Mouse (Mus musculus) adrenal gland, adult 18-20 months (tissue): ENCODE results near the gene Wnt11. TPM values are rescaled to one million over a fixed set of nuclear protein-coding genes. Genes with fewer than 3 reads are reported as not detected.
A peak's percentile ranks its signal among the peaks of the same experiment; 100 is the strongest.

Experiments used
- DNase-seq, 2 experiments: peaks; one replicate each; pipeline ENCODE4 v3.0.0; 2021 to 2022; ENCODE audit warnings: low spot score in 2 of 2
- long read RNA-seq, 2 experiments: library from polyadenylated mRNA; stranded (forward); transcript quantifications; one replicate each; pipeline ENCODE4 v2.0.0; 2021
- total RNA-seq, 2 experiments: library from RNA; stranded (reverse); gene quantifications; 1 replicate in 1 of 2; 2 replicates in 1 of 2; pipeline ENCODE4 v1.2.3; 2021

The Wnt11 gene
- 1 to 10 TPM in 1 of 2 experiments, under 1 TPM in 1; 0.86 to 3.8 TPM for total RNA-seq
- long read RNA-seq, experiment 1, partial matches to known transcripts = 0 of 4 reads
- long read RNA-seq, experiment 1, other reads (novel, unspliced or antisense) = 3 of 4 reads
- long read RNA-seq, experiment 2, partial matches to known transcripts = 0 of 4 reads
- long read RNA-seq, experiment 2, other reads (novel, unspliced or antisense) = 3 of 4 reads

DNA sequence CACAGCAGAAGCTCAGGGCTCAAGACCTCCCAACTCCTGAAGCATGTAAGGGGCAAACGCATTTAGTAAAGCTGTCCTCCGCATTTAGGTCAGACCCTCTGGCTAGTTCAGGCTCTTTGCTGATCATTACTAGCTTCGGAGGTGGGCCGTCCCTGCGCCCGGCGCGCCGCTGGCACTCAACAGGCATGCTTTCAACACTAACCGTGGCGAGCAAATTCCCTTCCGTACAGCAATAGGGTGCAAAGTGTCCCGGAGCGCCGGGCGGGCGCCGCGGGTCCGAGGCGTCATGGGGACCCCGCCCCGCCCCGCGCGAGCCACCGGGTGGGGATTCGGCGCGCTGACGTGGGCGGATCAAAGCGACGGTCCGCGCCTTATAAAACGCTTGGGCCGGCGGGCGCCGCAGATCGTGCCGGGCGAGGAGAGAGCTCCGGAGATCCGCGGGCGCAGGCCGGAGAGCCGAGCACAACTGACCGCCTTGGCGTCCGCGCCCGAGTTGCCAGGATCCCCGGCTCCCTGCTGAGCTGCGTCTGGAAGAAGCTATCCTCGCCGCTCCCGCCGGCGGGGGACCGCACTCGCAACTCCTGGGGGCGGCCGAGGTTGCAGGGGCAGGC is at the start of gene Wnt11:
Gene Wnt11 (plus strand): TSS at position 402 of the 611 bp plus-strand sequence.
- peak in 1 of 2 experiments; percentile 37 for DNase-seq

- no peak for DNase-seq
Observed at GRCm38 (mm10) chr7:98786792-98787612, 47.9 kb upstream of the Wnt11 start.

DNA sequence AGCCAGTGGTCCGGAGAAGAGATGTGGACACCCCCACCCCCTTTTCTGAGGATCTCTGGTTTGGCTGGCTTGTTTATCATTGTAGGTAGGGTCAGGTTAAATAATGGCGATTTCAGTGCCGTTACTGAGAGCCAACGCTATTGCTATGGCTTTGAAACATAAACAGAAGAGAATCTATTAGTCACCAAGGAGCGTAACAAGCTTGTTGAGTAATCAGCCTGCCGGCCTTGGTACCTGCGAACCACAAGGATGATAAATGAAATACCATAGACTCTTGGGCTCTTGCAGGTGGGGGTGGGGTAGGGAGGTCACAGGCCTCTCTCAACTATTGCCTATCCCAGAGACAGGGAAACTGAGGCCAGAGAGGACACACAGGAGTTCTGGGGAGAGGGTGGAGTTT is 46.2 kb upstream of the Wnt11 start:
- DNase-seq = peak in 1 of 2 experiments; percentile 15

DNA sequence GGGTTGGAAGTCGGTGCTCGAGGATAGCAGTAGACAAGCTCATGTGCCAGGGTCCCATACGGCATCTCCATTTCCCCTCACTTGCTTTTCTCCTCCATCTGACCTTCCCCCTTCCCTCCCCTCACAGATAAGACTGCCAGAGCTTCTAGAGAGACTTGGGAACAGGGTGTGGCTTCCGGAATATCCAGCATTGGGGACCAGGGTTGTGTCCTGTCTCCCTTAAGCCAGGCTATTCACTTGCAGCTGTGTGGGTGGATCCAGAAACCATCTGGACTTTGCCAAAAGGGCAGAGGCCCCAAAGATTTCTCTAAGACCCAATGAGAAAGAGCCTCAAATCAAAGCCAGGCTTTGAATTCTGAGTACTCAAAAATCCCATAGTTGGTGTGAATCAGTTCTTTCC is 45.8 kb upstream of the Wnt11 start:
- no peak for DNase-seq

GRCm38 (mm10) chr7:98791864-98792263 is 43.0 kb upstream of the Wnt11 start:
- DNase-seq = no peak

GRCm38 (mm10) chr7:98793811-98794210 is 41.1 kb upstream of the Wnt11 start:
- no peak for DNase-seq

GRCm38 (mm10) chr7:98794444-98794843 is 40.5 kb upstream of the Wnt11 start:
- no peak for DNase-seq

DNA sequence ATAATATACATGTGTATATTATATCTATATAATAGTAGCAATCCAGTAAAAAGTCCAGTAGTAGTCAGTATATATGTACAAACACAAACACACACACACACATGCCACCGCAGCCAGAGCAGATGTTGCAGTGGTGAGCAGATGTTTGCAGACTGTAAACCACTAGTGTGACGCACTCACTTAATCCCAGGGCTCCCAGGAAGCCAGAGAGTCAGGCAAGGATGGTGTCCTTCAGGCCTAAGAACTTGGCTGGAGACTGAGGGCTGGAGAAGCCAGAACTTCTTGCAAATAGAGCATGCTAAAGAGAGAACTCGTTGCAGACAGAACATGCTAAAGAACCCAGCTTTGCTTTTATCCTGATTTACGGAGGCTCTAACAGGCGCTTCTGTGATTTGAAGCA is 39.3 kb upstream of the Wnt11 start:
- no peak for DNase-seq

DNA sequence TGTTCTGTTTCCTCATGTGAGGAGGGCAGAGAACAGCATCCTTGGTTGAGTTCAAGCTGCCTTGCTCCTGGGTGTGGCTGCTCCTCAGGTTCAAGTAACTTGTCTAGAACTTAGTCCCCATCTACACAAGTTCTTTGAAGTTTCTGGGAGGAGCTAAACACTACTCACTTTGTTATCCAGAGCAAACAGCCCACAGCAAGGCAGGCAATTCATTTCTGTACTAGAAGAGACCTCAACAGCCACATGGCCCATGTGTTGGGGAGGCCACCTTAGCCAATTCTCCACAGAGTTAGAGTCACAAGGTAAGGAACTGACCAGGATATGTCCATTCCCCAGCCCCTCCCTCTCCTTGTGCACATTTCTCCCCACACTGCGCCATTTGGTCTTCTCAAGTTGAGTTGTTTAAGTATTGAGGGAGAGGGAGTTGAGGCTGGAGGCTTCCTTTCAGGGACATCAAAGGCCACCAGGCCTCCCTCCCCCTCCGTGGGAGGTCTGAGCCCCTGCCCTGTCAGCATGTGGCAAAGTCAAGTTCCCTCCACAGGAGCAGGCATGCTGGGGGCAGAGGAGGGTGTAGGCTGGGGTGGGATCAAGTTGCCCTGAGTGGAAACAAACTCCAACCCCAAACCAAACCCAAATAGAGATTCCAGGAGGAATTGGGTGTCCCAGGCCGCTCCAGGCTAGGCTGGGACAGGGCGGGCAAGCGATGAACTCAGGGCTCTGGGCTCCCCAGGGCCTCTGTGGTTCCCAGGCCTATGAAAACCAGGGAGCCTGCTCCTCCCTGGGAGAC is 37.4 kb upstream of the Wnt11 start:
- DNase-seq = no peak

GRCm38 (mm10) chr7:98798134-98798417 is 36.8 kb upstream of the Wnt11 start:
- DNase-seq = no peak

DNA sequence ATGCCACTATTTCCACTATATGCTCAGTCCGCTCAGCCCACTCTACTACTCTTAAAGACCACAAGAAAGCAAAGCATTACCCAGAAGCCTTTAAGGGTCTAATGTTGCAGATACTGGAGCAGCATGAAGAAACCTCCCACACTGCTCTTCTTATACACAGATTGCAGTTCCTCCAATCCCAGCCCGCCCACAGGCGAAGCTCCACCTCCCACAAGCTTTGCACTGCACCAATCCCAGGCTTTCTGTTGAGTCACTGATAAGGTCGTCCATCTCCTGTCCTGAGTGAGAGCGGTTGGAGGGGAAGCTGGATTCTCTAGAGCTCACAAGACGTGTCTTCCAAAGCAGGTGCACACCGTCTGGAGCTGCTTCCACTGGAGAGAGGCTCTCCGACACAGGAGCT is 34.5 kb upstream of the Wnt11 start:
- DNase-seq = no peak

DNA sequence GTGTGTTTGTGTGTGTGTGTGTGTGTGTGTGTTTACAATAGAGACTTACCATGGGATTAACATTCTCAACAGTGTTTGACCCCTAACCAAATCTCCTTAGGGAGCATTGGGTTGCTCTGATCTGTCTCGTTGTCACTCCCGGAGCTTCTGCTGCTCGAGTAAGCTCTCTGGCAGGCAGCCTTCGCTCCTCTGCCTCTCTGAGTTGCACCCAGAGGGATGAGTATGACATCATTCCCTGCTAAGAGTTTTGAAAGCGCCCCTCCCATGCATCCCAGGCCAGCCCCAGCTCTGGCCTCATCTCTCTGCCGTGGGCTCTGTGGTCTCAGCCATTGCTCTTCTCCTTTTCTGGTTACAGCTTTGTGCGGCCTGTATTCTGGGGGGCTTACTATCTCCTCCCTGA is 33.8 kb upstream of the Wnt11 start:
- DNase-seq = no peak

DNA sequence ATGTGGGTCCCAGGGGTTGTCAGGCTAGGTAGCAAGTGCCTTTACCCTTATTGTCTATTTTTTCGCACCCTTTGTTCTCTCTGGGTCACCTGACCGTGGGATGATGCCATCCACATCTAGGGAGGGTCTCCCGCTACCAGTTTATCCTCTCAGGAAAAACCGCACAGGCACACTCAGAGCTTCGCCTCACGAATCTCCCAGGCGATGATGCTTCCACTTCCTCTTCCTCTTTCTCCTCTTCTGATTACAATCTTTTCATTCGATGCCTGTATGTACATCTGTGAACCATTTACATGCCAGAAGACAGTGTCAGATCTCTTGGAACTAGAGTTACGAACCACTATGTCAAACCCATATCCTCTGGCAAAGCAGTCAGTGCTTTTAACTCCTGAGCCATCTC is 31.7 kb upstream of the Wnt11 start:
- DNase-seq = no peak

DNA sequence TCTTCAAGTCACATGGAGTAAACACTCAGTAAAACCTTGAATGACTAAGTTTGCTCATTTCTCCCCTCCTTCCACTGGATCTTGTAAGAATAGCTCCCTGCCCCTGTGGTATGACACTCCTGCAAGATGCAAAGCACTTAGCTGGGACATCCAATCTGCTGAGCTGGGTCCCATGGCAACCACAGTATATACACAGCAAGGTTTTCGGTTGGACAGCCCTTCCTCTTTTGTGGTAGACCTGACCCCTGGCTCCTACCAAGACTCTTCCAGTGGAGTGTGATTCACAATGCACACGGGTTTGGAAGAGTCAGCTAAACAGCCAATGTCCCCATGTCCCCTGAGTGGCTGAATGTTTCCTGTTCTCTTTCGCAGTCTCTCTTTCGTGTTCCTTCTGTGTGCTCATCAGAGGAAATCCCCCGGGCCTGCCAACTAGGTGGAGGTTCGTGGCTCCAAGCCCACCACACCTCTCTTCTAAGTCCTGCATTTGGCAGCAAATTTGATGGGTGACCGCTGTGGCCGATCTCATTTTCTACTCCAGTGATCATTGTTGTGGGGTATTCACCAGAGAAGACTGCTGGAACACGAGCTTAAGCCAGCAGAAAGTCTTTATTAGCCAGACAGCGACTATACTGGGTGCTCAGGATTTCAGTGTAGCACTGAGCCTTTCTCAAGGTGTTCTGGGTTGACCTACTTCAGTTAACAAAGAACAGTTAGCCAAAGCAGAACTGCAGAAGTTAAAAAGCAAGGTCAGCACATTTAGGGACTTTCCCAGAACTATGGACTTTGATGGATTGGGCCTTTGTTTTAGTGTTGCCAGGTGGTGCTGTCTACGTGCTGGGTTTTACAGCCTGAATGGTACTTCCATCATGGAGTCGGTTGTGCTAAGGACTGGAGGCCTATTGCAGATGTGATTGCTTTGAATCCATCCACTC is 29.8 kb upstream of the Wnt11 start:
- DNase-seq = no peak

- DNase-seq = no peak
Observed at GRCm38 (mm10) chr7:98806961-98807360, 28.0 kb upstream of the Wnt11 start.

- no peak for DNase-seq
Observed at GRCm38 (mm10) chr7:98809372-98809771, 25.5 kb upstream of the Wnt11 start.

GRCm38 (mm10) chr7:98810619-98811018 is 24.3 kb upstream of the Wnt11 start:
- DNase-seq = no peak

GRCm38 (mm10) chr7:98820501-98820900 is 14.4 kb upstream of the Wnt11 start:
- DNase-seq = no peak

- DNase-seq = no peak
Observed at GRCm38 (mm10) chr7:98822881-98823280, 12.0 kb upstream of the Wnt11 start.
